Mouse (Mus musculus): ENCODE data around the gene Plekhg5. TPM values are rescaled to one million over a fixed set of nuclear protein-coding genes. Genes with fewer than 3 reads are reported as not detected.

The Plekhg5 gene
- polyA plus RNA-seq, 1 experiment from 2014 or later, result 1.1 TPM

DNA sequence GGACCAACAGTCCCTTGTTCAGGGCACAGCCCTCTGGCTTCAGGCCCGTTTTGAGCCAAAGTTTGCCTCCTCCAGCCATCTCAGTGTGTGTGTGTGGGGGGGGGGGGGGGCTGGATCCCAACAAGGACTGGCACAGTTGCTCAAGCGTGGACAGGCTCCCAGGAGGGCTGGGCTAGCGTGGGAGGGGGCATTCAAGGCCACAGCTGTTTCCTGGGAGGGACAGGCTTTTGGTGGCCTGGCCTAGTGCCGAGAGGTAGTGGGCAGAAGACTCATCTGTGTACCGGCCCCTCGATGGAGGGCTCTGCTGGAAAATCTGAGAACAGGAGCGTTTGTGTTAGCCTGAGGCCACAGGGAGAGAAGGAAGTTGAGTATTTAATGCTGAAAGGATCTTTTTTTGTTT, 7.6 kb downstream of the Plekhg5 start:
- 48% methylated on average over 7 of the region's 7 CpGs for WGBS (ENCODE audit: missing documents)
- no peak overlapping the region for H3K4me3 ChIP-seq (ENCODE audit: inconsistent target)
- no peaks in the 10 kb centered on the region for H3K36me3 ChIP-seq (ENCODE audit: inconsistent target)
- no peaks in the 10 kb centered on the region for H3K79me2 ChIP-seq (ENCODE audit: inconsistent target)
- H3K27ac ChIP-seq, result no peak overlapping the region

DNA sequence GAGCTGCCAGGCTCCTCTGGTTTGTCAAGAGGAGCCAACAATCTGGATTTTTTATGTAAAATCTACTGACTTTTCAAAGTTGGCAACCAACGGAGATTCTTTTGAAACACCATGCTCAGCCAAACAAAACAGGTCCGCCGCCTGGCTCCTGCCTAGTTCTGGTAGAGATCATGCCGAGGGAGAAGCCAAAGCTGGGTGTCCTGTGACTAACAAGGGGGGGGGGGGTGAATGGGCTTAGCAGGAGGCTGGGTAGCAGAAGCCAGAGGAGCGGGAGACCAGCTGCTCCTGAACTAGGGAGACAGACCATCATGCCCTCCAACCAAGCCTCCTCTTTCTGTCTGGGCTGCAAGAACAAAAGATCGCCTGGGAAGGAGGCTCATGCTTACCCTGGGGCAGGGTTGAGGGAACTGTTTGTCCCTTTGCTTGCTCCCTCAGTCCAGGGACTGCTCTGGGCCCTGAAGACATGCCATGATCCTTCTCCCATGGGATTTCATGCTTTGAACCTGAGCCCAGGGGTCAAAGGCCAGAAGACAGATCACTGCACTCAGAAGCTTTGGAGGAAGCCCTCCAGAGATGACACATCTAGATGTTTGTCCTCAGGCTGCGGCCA, 11.4 kb downstream of the Plekhg5 start:
- no peaks in the 10 kb centered on the region for H3K36me3 ChIP-seq (ENCODE audit: inconsistent target)
- H3K79me2 ChIP-seq (ENCODE audit: inconsistent target), result no peaks in the 10 kb centered on the region
- no peak overlapping the region for H3K27ac ChIP-seq
- no peak overlapping the region for H3K4me3 ChIP-seq (ENCODE audit: inconsistent target)
- 90% methylated on average over 7 of the region's 7 CpGs for WGBS (ENCODE audit: missing documents)

DNA sequence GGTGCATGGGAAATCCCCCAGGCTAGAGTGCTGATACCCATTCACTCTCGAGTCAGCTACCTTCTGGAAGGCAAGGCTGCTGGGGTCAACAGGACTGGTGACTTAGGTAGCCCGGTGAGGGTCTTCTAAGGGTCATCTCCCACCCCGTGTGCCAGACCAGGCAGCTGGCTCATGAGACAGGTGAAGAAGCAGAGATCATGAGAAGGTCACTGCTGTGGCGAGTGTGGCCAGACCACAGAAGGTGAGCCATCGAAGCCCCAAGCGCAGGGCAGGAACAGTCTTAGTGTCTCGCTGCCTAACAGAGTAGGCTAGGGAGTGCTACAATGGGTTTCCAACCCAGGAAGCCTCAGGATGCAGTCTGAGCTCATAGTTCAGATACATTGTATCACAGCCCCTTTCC, 12.3 kb downstream of the Plekhg5 start:
- no peaks in the 10 kb centered on the region for H3K36me3 ChIP-seq (ENCODE audit: inconsistent target)
- 94% methylated on average over 7 of the region's 7 CpGs for WGBS (ENCODE audit: missing documents)
- no peaks in the 10 kb centered on the region for H3K79me2 ChIP-seq (ENCODE audit: inconsistent target)
- H3K4me3 ChIP-seq (ENCODE audit: inconsistent target), result no peak overlapping the region
- H3K27ac ChIP-seq, result no peak overlapping the region

DNA sequence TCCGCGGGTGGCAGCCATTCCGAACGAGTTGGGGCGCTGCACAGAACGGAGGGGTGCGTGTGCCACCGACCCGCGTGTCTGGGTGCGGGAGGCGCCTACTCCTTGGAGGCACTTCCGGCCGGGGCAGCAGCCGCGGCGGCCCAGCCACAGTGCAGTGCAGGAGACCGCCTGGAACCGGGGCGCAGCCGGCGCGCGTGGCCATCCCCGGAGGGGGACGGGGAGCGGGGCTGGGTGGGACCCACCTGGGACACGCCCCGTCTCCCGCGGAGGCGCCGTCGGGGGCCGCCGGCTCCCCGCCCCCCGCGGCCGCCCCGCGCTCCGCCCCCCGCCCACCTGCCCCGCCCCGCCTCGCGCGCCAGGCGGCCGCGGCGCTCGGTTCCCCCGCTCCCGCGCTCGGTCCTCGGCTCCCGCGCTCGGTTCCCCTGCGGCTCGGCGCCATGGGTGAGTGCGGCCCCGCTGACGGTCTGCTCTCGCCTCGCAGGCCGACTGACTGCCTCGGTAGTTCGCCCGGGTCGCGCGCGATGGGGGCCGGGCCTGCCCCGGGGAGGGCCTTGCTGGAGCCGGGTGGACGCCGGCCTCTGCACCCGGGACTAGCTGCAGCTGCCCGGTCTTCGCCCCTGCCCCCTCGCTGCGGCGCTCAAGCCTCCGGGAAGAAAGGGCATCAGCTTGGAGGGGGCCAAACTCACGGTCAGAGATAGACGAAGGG, 14.4 kb downstream of the Plekhg5 start:
- Histone ChIP-seq H3K36me3 (ENCODE audit: inconsistent target) (no peaks in the 10 kb centered on the region), H3K79me2 (ENCODE audit: inconsistent target) (no peaks in the 10 kb centered on the region), H3K4me3 (ENCODE audit: inconsistent target) (no peak overlapping the region; the same call in 1 of the 2 replicates), H3K27ac (no peak overlapping the region)
- 1% methylated on average over 68 of the region's 92 CpGs for WGBS (ENCODE audit: missing documents)

DNA sequence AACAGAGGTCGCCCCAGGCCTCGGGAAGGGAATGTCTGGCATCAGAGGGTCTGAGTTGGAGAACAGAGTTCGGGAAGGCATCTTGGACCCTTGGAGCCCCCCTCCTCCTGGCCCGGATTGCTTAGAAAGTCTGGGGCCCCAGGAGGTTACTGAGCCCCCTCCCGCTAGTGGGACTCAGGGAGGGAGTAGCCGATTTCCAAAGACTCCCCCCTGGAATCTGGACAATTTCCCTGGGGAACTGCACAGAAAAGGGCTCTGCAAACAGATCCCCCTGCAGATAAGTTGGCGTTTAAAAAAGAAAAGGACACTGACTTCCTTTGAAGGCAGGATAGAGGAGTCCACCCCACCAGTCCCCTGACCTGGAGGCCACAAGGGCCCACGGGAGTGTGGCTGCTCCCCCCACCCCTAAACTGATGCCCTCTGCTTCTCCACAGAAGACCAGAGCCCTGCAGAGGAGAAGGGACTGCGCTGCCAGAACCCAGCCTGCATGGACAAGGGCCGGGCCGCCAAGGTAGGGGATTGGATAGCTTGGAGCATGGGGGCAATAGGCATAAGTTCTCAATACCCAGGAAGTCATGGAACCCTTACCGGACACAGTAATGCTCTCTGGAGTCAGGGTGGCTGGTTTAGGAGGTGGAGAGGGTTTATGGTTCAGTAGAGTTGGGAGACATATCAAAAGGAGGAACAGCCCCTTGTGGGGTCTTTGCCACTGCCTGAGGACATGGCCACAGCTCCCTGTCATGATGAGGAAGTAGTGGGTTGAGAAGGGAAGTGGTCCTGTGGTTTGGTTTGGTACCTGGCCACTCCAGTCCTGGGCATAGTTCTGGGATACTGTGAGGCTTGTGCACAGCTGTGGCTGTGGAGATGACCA, 15.1 kb downstream of the Plekhg5 start:
- H3K4me3 ChIP-seq (ENCODE audit: inconsistent target), result no peak overlapping the region; the same call in 1 of the 2 replicates
- no peaks in the 10 kb centered on the region for H3K36me3 ChIP-seq (ENCODE audit: inconsistent target)
- 5% methylated on average over 12 of the region's 12 CpGs for WGBS (ENCODE audit: missing documents)
- no peak overlapping the region for H3K27ac ChIP-seq
- H3K79me2 ChIP-seq (ENCODE audit: inconsistent target), result no peaks in the 10 kb centered on the region

DNA sequence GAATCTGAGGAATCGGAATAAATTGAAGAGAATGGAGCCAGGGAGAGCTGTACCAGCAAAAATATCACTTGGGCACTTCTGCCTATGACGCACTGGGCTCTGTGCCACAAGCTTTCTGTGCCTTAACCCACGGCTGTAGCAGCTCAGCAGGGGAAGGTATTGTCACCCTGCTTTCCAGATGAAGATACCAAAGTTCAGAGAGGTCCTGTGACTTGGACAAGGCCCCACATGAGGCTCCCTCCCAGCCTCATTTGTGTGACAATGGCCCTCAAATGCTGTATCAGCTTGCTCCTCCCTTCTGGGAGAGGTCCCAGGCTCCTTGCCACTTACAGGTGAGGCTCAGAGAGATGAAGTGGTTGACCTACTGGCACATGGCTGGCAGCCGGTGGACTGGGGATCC, 15.8 kb downstream of the Plekhg5 start:
- no peaks in the 10 kb centered on the region for H3K36me3 ChIP-seq (ENCODE audit: inconsistent target)
- 18% methylated on average over 4 of the region's 4 CpGs for WGBS (ENCODE audit: missing documents)
- no peak overlapping the region for H3K27ac ChIP-seq
- H3K79me2 ChIP-seq (ENCODE audit: inconsistent target), result no peaks in the 10 kb centered on the region
- no peak overlapping the region for H3K4me3 ChIP-seq (ENCODE audit: inconsistent target)

DNA sequence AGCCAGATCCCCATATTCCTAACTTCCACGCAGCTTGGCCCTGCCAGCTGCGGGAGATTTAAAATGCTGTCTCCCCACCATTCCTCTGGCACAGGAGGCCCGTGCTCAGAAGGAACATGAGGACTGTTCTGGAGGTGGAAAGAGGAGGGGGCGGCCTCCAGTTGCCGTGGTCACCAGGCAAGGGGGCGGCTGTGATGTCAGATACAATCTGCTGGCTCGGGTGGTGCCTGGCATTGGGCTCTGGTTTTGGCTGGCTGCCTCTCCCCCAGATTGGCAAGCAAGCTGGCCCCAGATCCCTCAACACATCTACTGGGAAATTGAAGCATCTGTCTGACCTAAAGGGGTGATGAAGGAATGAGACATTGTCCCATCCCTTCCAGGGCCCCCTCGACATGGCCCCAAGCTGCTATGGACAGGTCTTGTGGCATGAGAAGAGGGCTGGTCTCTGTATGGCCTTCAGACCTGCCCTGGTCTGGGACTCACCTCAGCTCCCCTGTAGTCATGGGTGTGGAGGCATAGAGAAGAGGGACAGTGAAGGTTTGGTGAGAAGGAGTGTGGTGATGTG, 16.3 kb downstream of the Plekhg5 start:
- Histone ChIP-seq H3K79me2 (ENCODE audit: inconsistent target) (no peaks in the 10 kb centered on the region), H3K4me3 (ENCODE audit: inconsistent target) (no peak overlapping the region), H3K36me3 (ENCODE audit: inconsistent target) (no peaks in the 10 kb centered on the region), H3K27ac (no peak overlapping the region)
- 60% methylated on average over 8 of the region's 8 CpGs for WGBS (ENCODE audit: missing documents)

DNA sequence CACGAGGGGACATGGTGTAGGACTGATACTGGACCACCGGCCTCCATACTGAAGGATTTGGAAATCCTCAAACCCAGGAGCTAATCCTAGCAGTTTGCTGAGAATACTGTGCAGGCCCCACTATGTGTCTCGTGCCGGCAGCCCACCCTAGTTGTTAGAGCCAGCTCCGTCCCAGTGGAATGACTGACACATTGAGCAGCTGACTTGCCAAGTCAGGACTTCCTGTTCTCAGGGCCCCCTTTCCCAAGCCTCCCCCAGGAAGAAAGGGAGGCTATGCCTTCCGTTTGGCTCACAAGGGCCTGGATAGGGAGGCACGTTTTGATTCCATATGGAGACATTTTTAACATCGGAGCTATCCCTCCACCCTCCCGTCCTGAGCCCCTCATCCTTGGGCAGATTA, 17.9 kb downstream of the Plekhg5 start:
- Histone ChIP-seq H3K27ac (no peak overlapping the region), H3K4me3 (ENCODE audit: inconsistent target) (no peak overlapping the region), H3K36me3 (ENCODE audit: inconsistent target) (no peaks in the 10 kb centered on the region), H3K79me2 (ENCODE audit: inconsistent target) (no peaks in the 10 kb centered on the region)
- WGBS (ENCODE audit: missing documents), result 95% methylated on average over 9 of the region's 9 CpGs

DNA sequence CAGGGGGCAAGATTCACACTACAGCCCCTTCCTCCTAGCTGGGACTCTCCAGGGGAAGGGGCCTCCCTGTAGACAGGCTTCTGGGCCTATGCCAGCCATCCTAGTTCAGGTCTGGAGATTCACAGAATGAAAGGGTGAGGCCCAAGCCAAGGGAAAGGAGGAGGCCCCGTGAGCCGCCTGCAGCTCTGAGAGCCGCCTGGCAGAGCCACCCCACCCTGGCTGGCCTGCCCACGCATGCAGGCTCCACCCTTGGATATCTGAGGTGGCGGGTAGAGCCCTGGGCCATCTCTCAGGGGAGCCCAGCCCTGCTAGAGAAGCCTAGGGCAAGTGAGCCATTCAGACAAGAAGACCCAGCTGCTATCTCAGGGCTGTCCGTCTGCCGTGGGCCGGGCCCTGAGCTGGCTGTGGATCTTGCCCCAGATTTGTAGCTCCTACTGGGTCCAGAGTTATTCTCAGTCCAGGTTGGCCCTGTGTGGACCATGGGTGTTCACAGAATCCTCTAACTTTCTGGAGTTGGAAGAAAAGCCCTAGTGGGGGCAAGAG, 20.5 kb downstream of the Plekhg5 start:
- Histone ChIP-seq H3K27ac (no peak overlapping the region), H3K79me2 (ENCODE audit: inconsistent target) (no peaks in the 10 kb centered on the region), H3K4me3 (ENCODE audit: inconsistent target) (no peak overlapping the region), H3K36me3 (ENCODE audit: inconsistent target) (no peaks in the 10 kb centered on the region)
- WGBS (ENCODE audit: missing documents), result 97% methylated on average over 7 of the region's 8 CpGs

DNA sequence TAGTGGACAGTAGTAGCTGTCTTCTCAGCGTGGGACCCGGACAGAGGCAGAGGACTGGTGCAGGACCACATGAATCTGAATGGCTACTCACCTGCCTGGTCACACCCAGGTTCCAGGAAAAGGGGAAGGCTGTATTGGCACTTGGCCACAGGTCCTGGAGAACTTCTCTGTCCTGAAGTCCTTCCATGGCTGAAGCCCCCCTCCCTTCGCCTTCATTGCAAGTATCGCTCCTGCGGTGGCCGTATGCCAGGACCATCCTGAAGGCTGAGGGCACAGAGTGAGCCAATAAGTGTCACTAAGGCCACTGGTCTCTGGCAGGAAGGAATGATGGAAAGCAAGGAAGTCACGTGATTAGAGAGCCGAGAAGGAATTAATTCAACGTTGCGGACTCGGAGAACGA, 21.9 kb downstream of the Plekhg5 start:
- 88% methylated on average over 12 of the region's 12 CpGs for WGBS (ENCODE audit: missing documents)

DNA sequence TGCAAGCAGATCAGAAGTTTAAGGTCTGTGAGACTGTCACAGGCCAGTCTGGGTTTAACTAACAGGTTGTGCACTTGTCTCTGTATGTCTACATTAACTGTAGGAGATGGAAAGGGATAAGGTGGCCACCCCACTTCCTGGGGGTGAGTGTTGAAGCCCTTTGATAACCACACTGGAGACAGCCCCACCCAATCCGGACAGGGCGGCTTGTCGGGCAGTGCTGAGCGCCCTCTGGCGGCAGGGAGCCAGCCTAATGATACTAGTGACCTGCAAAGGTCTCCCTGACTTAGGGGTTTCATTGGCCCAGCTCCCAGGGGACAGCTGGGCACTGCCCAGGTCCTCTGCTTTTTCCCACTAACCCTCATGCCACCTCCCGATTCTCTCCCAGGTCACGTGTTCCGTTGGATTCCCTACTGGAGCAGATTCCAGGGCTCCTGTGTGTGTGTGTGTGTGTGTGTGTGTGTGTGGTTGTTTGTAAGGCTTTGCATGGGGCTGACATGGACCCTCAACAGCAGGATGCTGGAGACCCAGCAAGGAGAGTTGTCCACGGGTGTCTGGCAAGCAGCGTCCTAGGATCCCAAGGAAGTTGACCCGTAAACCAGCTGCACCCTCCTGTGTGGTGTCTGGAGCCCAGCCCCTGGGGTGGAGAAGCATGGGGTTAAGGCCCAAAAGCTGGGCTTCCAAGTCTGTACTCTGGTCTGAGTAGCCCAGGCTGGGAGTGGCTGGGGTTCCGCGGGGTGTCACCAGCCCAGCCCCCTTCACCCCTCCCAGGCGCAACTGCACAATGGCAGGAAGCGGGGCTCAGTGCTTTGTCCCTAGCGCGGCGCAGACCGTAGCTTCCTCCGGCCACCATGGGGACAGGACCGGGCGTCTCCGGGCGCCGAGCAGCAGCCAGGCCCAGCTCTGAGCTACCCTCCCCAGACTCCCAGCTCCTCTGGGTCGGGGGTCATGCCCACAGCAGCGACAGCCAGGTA, 23.9 kb downstream of the Plekhg5 start:
- no peaks in the 10 kb centered on the region for H3K36me3 ChIP-seq (ENCODE audit: inconsistent target)
- no peak overlapping the region for H3K4me3 ChIP-seq (ENCODE audit: inconsistent target)
- H3K79me2 ChIP-seq (ENCODE audit: inconsistent target), result no peaks in the 10 kb centered on the region
- no peak overlapping the region for H3K27ac ChIP-seq
- WGBS (ENCODE audit: missing documents), result 7% methylated on average over 27 of the region's 27 CpGs

More for the DNA sequence above, 21.9 kb downstream of the Plekhg5 start:
- Histone ChIP-seq H3K36me3 (ENCODE audit: inconsistent target) (no peaks in the 10 kb centered on the region), H3K79me2 (ENCODE audit: inconsistent target) (no peaks in the 10 kb centered on the region), H3K27ac (no peak overlapping the region), H3K4me3 (ENCODE audit: inconsistent target) (no peak overlapping the region)

DNA sequence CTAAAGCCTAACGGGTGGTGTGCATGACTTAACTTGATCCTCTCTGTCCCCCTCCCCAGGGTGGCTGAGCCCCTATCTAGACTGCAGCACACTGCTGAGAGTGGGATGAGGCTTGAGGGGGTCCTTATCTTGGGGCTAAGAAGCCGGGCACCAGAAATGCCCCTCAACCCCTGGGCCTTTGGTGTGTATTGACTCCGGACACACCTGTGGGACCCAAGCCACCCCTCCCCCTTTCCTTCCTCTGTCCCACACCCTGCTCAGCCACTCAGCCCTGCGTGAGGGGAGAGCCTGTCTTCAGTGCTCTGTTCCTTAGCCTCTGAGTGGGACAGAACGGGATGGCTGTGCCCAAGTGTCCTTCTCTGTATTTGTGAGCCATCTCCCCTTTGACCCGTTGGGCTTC, 24.6 kb downstream of the Plekhg5 start:
- Histone ChIP-seq H3K27ac (no peak overlapping the region), H3K4me3 (ENCODE audit: inconsistent target) (no peak overlapping the region), H3K79me2 (ENCODE audit: inconsistent target) (no peaks in the 10 kb centered on the region), H3K36me3 (ENCODE audit: inconsistent target) (no peaks in the 10 kb centered on the region)
- 30% methylated on average over 6 of the region's 6 CpGs for WGBS (ENCODE audit: missing documents)

DNA sequence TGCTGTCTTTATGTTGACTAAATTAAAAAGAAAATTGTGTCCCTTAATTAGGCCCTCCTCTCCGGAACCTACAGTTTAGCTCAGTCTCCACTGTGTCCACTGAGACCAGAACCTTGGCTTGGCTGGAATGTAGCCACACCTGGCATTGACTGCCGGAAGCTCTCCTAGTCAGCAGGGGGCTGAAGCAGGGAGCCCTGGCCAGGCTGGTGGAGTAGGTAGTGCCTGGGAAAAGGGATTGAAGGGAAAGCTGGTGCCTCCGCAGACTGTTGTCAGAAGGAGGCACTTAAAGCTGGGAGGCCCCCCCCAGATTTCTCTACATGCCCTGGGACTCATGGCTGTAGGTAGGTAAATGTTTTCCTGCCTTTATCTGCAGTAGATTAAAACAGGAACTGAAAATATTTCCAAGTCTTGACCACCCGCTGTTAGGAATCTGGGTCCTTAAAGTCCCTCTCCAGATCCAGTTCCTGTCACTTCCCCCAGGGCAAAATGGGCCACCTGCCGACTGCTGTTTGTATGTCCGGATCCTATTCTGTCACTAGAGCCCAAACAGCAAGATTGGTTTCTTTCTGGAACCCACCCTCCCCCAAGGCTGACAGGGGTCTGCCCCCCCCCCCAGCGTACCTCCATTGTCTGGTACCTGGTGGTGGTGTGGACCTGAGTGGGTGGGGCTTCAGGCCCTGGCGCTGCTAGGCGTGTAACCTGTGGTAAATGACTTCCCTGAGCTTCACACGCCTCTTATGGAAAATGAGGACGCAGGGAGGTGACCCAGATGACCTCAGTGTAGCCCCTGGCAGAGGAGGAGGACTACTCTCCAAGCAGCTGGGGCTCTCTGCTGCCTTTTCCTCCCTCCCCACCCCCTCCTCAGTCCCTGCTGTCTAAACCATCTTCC, 25.9 kb downstream of the Plekhg5 start:
- Histone ChIP-seq H3K79me2 (ENCODE audit: inconsistent target) (no peaks in the 10 kb centered on the region), H3K36me3 (ENCODE audit: inconsistent target) (no peaks in the 10 kb centered on the region), H3K4me3 (ENCODE audit: inconsistent target) (no peak overlapping the region), H3K27ac (no peak overlapping the region)
- WGBS (ENCODE audit: missing documents), result 83% methylated on average over 11 of the region's 11 CpGs
